Mouse (Mus musculus) ES-CJ7 (cell line): ENCODE measurements at regions not wholly inside any gene's neighbourhood (a gene's known extent, or its start where the extent isn't known, plus 50 kb on each side); places are given as distances from the start of the nearest gene placed in this dataset.
"Not testable (repeated sequence)": the region's sequence is repeated elsewhere in the genome, so short reads cannot be mapped to it uniquely, and the experiment has no call there.

Source experiments
- DNase-seq: peaks from one replicate; pipeline ENCODE4 v3.0.0; 2011; ENCODE audit warnings: low read depth, low spot score

DNA sequence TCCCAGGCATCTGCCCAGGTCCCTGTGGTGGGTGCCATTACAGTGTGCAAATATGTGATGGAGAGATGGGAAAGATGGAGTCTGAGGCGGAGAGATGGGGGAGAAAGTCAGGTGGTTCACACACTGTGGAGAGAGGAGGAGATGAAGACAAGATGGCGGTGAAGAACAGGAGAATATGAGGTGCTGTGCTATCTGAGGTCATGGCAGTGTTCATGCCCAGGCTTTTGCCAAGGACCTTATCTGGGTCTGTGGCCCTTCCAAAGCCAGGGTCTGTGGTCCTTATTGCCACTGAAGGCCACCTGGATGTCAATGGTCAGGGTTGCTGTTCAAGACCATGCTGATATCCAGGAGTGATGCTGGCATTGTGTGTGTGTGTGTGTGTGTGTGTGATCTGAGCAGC, 212.8 kb downstream of the Diras2 start:
- DNase-seq = no peak

DNA sequence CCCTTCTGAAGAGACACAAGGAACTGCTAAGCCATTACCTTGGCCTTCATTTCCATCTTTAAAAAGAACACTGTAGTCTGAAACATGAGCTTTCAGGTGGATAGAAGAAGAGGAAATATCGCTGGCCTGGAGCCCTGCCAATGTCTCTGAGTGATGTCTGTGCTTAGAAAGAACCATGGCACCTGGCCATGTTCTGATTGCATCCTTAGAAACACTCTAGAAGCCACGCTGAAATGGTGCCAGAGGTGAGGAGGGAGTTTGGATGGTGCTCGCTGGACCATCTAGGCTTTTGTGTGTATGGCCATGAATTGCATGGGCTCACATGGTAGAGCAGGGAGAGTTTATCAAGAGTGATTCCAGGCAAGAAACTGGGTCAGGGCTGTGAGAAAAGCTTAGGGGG, 207.4 kb downstream of the Diras2 start:
- DNase-seq = no peak

DNA sequence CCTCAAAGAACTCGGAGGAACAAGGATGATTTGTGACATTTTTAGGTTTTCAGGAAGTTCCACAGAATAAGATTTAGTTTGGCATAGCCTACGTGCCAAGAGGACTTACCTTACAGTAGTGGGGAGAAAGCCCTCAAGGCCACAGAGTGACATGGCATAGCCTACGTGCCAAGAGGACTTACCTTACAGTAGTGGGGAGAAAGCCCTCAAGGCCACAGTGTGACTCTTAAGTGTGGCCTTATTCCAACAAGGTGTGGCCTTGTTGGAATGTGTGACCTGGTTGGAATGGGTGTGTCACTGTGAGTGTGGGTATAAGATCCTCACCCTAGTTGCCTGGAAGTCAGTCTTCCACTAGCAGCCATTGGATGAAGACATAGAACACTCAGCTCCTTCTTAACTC, 206.7 kb downstream of the Diras2 start:
- not testable (repeated sequence) for DNase-seq

DNA sequence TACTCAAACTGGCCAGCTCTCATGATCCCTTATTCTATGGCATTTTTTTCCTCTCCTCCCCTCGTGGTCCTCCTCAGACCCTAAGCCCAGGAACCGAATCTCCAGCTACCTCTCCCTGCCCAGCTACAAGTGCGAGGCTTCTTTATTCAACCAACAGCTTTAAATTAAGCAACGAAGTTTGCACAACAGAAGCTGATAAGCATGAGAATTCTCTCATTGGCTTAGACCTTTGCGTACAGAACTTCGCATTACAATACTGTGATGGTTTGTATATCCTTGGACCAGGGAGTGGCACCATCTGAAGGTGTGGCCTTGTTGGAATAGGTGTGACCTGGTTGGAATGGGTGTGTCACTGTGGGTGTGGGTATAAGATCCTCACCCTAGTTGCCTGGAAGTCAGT, 205.4 kb downstream of the Diras2 start:
- peak; percentile 81 for DNase-seq

DNA sequence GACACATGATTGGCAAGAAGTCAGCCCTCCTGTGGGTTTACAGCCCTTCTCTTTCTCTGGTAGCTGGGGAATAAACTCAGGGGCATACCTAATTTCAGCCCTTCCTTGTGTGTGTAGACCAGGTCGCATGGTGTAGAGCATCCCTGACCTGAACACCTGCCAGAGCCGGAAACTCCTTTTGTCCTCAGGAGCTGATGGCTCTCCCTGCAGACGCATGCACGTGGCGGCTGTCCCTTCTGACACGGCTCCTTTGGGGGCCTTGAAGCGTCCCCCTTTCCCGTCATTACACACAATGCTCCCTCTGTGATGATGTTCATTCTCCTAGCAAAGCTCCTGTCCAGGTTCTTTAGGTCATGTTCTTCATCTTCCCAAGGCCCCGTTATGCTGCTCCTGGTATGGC, 203.3 kb downstream of the Diras2 start:
- no peak for DNase-seq

DNA sequence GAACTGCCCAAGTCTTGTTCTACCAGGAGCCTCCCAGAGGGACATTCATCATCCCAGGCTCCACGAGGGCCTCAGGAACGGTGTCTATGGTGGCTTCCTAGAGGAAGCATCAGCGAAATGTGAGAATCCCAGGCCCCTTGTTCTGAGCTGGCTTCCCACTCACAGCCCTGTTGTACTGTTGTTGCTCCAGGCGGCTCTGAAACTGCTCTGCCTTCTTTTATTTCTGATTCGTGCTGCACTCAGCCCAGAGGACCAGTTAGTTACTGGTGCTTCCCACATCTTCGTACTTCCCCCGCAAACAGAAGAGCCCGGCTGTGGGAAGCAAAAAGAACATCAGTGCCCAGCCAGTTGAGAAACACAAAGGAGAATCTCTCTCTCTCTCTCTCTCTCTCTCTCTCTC, 202.3 kb downstream of the Diras2 start:
- DNase-seq = no peak

DNA sequence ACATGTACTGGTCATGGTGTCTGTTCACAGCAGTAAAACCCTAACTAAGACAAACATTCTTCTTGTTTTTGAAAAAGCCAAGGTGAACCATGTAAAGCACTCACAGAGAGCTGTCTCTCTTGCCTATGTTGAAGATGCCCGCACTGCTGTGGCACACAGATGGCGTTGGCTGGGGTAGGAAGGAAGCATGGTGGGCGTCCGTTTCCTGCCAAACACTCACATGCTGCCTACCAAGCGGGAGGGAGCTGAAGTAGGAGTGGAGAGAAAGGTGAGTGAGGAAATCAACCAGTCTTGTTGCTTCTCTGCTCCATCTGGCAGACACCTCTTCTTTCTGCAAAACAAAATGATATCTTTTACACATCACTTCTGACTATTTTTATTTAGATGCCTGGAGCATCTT, 200.0 kb downstream of the Diras2 start:
- no peak for DNase-seq

DNA sequence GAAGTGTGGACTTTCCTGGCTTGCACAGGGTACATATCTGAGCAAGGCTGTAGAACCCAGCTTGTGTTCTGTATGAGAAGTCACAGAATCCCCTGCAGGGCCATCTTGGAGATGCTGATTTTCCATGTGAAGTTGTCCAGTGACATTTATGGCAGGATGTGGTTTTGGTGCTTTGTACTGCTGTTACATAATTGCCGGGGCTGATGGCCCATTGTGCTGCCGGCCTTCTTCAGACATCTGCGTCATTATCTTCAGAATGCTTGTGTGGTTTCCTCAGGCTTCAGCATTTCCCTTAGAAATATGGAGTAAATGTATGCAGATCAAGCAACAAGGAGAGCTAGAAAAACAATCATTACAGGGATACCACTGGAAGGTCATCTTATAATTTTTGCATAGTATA, 196.1 kb downstream of the Diras2 start:
- no peak for DNase-seq

DNA sequence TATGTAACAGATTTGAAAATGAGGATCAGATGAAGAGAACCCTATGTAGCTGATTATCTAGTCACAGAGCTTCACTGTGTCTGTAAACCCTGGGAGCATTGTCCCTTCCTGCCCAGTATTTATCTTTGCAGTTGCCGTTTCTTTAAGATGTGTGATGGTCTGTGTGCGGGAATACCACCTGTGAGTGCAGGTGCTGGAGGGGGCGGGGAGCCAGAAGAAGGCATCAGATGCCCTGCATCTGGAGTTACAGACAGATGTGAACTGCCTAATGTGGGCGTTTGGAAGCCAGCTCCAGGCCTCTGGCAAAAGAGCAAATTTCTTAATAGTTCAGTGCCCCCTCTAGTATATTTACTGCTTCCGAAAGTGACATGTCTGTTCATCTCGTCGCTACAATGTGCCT, 193.1 kb downstream of the Diras2 start:
- no peak for DNase-seq

DNA sequence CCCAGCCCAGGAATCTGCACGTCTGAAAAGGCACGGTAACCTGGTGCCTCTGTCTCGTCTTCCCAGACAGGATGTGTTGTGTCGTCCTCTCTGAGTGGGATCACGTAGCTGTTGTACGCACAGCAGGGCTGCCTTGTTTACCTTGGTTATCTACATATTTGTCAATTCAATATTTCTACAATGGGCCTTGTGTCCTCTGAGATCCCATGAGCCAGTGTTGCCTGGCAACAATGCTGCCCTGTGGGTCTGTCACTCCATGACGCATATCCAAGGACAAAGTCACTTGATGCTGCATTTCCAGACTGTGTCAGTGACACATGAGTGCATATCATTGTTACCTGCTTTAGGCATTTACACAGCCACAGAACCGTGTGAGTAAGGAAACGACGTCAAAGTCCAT, 191.9 kb downstream of the Diras2 start:
- no peak for DNase-seq

DNA sequence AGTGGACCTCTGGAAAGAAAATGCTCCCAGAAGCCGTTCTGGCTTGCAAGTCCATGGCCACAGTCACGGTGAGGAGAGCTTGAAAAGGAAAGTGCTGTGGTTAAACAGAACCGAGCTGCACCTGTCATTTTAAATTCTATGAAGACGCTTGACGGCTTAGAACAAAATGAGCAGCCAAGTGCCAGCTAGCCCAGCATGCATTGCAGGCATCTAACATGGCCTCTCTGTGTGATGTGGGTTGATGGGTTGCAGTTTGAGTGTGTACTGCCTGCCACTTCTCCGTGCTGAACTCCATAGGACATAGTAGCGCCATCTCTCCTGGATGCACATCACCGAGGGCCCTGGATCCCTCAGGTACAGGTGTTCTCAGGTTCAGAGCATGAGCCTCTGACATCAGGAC, 189.1 kb downstream of the Diras2 start:
- DNase-seq = no peak

DNA sequence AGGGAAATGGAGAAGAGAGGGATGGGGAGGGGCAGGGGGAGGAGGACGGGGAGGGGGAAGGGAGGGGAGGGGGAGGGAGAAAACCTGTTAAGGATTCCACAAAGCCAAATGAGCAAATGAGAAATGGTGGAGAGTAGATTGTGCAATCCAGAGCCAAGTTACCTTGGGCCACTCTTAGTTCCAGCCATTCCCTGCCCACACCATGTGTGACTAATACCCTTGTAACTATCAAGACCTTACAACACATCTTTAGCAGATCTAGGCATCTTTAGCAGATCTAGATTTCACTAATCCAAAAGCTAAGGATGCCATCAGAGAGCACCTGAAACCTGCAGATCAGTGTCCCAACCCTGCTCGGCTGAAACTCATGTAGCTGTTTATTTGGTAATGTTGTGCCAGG, 186.7 kb downstream of the Diras2 start:
- no peak for DNase-seq

DNA sequence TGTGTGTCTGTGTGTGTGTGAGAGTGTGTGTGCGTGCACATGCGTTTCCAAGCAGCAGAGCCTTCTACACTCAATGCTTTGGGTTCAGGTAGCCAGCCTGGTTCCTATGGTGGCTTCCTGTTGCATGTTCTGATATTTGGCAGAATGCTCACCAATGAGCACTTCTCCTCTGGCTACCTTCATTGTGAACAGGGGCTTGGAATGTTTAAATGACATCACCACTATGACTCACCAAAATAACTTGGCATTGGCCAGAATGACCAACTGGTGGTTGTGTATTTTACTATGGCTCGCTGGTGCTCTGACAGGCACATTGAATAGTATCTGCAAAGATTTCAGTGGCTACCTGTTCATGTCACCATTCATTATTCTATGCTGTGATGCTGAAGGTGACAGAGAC, 186.2 kb downstream of the Diras2 start:
- no peak for DNase-seq

DNA sequence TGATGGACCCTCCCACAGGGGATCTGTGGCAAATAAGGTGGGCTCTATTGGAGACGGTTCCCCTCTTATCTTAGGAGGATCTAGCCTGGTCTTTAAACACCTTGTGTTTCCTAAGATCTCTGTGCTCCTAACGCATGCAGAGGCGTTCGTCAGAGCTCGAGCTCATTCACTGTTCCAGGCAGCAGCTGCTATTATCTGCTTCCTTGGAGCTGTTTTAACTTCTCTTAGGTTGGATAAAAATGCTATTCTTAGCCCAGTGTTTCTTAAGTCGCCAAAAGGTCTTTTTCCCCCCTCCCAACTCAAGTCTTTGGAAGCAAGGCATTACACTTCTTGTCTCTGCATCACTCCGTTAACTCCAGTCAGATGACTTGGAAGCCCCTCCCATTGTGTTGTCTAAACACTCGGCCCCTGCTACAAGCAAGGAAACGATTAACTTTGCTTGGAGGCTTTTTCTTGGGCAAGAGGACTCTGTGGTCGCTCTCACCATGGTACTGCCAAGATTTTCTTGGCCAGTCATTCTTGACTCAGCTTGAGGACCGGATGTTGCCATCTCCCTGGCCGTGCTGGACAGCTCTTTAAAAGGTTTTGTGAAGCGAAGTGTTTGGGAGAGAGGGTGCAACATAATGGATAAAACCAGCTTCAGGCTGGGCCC, 185.6 kb downstream of the Diras2 start:
- DNase-seq = no peak

DNA sequence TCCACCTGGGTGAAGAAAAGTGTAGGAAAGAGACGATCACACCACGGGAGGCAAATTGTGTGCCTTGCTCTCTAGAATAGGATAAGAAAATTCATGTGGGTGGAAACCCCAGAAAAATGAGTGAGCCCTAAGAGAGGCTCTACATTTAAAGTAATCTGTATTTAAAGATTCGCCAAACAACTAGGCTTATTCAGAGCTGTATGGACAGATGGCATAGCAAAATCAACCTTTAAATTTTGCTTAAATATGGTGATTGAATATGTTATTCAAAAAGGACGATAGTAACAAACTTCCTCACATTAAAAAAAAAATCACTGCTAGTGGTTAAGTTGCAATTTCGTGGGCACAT, 185.1 kb downstream of the Diras2 start:
- no peak for DNase-seq

DNA sequence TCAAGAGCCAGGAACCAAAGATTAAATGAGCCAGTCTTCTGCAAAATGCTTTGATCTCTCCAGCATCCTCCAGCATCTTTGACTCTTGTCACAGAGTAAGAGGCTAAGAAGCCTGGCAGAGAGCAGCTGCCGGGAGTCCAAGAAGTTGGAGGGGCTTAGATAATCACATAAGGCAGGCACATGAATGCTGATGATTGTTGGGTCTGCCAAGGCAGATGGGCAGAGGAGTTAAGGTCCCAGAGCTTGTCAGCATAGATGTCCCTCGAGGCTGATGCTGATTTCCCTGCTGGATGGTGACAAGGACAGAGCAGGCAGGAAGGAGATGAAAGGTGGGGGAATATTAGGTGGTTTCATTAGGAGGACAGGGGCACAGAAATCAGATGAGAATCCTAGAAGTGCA, 183.4 kb downstream of the Diras2 start:
- DNase-seq = no peak

DNA sequence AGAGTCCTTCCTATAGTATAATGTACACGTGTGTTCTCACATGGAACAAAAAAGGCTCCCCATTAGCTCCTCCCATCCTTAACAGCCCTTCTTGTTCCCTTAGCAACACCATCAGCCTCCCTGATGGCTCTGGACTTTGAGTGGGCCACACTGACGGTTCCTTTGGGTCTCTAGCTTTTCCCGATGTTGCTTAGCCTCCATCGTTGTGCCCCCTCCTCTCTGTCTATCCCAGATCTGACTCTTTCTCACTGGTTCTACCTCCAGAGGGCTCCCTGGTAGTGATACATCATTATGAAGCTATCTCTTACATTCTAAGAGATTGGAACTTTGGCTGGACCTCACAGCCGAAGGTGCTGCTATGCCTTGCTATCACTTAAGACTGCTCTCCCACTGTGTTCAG, 181.5 kb downstream of the Diras2 start:
- no peak for DNase-seq

DNA sequence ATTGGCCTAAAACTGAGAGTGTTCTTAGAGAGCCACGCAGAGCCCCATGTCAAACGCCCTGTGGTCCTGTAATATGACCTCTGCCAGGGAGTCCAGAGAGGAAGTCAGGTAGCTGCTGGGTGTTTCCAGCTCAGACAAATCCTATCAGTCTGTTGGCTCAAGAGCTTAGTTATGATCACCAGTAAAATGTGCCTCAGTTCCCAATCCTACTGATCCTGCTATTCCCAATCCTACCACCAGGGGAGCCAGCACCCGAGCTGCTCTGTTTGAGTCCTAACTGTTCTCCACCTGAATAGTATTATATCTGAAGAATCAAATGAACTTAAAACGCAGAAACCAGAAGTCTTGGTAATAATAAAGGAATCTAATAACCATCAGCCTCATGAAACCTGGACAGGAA, 178.5 kb downstream of the Diras2 start:
- peak; percentile 59 for DNase-seq

DNA sequence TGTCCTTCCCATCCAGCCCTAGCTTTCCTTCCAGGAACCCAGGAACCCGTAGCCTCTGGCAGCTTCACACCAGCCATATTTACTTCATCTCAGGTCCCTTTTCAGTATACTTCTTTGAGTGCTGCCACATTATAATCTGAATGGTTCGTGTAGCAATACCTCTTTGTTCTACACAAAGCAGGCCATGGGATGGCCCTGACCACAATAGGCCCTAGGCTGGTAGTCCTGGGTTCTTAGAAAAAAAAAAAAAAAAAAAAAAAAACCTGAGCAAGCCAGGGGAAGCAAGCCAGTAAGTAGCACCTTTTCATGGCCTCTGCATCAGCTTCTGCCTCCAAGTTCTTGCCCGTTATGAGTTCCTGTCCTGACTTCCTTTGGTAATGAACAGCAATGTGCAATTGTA, 177.6 kb downstream of the Diras2 start:
- peak; percentile 6 for DNase-seq

DNA sequence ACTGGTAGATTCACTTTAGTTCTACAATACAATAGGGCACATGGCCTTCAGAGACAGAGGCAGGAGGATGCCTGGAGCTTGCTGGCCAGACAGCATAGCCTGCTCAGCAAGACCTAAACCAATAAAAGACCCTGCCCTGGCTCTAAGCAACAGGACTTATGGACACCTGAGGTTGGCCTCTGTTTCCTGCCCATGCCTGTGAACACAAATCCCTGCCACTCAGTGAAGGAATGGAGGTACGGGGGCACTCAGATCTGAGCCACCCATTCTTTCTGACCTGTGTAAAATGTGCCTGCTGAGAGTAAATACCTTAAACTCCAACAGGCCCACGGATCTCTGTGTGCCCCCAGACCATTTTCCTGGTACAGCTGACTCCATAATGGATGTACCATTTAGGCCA, 177.1 kb downstream of the Diras2 start:
- DNase-seq = no peak

DNA sequence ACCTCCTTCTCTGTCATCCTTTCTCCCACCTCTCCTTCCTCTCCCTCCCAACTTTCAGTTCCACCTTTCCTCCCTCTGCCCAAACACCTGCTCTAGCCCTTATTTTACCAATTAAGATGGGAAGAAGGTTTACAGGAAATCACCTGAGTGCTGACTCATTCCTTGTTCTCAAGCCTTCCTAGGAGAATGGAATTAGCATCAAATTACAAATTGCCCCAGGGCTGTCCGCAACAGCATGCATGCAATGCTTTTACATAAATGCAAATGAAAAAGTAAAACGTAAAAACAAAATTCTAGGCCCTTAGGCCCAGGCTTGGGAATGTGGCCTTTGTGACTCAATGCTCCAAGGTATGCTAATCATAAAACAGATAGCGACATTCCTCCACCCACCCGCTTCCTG, 175.2 kb downstream of the Diras2 start:
- DNase-seq = peak; percentile 39

DNA sequence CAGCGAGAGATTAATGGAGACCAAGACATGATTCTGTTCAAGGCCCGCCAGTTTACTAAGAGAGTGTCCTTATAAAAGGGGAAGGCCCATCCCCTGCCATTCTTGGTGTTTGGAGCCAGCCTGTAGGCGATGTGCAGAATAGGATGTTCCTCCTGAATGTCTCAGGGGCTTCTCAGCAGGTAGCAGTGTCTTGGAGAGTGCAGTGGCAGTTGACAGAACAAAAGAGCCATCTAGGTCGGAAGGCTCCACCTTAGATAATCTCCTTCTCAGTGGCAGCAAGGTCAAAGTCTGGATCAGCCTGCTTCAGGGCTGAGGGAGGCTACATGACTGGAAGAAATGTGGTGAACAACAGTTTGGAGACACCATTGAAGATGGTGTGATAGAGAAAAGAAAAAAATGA, 171.7 kb downstream of the Diras2 start:
- peak; percentile 91 for DNase-seq

DNA sequence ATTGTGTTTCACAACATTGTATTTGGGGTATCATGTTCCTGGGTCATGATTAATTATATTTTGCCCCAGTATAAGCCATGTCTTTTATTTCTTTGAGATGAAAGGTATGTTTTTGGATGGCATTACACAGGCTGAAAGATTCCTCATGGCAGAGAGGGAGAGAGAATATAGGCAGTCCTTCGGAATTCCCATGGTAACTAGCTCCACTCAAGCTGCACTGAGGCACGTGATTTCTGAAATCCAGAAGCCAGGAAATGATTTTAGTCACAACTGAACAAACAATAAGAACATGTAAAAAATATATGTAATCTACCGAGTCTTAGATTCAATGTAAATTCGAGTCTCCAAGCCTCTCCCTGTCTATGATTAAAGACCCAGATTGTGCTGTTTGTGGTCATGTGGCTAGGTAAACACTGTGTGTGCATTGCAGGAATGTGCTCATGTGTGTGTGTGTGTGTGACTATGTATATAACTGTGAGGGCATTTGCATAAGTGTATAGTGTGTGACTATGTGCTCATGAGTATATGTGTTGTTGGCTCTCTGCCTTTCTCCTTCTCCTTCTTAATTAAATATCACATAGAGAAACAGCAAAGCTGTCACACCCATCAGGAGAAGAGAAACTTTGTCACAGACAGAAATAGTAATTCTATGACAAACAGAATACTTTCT, 169.8 kb downstream of the Diras2 start:
- no peak for DNase-seq

DNA sequence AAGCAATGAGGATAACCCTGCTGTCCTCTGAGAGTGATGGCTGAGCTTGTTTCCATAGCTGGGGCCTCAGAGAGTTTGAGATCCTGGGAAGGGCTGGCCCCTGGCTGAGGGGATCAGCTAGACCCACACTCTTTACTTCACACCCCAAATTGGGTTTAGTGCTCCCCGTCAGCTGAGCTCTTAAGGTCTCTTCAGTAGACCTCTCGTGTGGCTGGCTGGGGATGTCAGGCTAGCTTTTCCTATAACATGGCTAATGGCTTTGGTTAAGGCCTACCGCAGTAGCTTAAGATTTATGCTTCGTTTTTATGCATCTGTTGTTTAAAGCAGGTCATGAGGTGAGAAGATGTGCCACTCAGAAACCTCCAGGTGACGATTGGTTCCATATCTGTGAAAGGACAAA, 168.8 kb downstream of the Diras2 start:
- DNase-seq = no peak
